Mouse (Mus musculus): ENCODE data around the gene Klk1b9. TPM values are rescaled to one million over a fixed set of nuclear protein-coding genes. Genes with fewer than 3 reads are reported as not detected.
A peak's percentile ranks its signal among the peaks of the same experiment; 100 is the strongest.
"Not testable (repeated sequence)": the region's sequence is repeated elsewhere in the genome, so short reads cannot be mapped to it uniquely, and the experiment has no call there.

The Klk1b9 gene
- not detected in 2 replicates for polyA plus RNA-seq (2015; fragmentation: Nextera tagmentation; extraction: Ambion mirVana)

GRCm38 (mm10) chr7:43975761-43976160 lies at the start of gene Klk1b9:
Klk1b9 (plus strand) TSS chr7:43976061.
- not testable (repeated sequence) for H3K4me3 ChIP-seq (ENCODE audit: low read depth, low read length); H3K27me3 ChIP-seq (replicated peaks; ENCODE audit: control insufficient read depth, insufficient read depth, low read length); H3K36me3 ChIP-seq (ENCODE audit: control insufficient read depth, insufficient read depth); H3K9ac ChIP-seq (ENCODE audit: low read depth, low read length); ATAC-seq; H3K9me3 ChIP-seq (ENCODE audit: control insufficient read depth); H3K27ac ChIP-seq (ENCODE audit: low read depth, low read length); H3K4me1 ChIP-seq (replicated peaks; ENCODE audit: control insufficient read depth, insufficient read depth, low read length); H3K4me2 ChIP-seq (replicated peaks; ENCODE audit: low read depth)
- 78% methylated on average over 1 of the region's 1 CpGs for WGBS

- WGBS: 42% methylated on average over 4 of the region's 4 CpGs
- H3K9me3 ChIP-seq (ENCODE audit: control insufficient read depth): no peaks in the 10 kb centered on the region
- H3K4me1 ChIP-seq (replicated peaks; ENCODE audit: control insufficient read depth, insufficient read depth, low read length): no peaks in the 10 kb centered on the region
- TF ChIP-seq CTCF (IDR thresholded peaks at IDR 0.05; ENCODE audit: low read depth): peak; percentile 58
- H3K9ac ChIP-seq (ENCODE audit: low read depth, low read length): no peak overlapping the region
- no peaks in the 10 kb centered on the region for H3K36me3 ChIP-seq (ENCODE audit: control insufficient read depth, insufficient read depth)
- no peak overlapping the region for H3K27ac ChIP-seq (ENCODE audit: low read depth, low read length)
- no peak overlapping the region for H3K4me3 ChIP-seq (ENCODE audit: low read depth, low read length)
- H3K27me3 ChIP-seq (replicated peaks; ENCODE audit: control insufficient read depth, insufficient read depth, low read length): no peaks in the 10 kb centered on the region
- no peak for ATAC-seq
- no peak overlapping the region for H3K4me2 ChIP-seq (replicated peaks; ENCODE audit: low read depth)
Measured at GRCm38 (mm10) chr7:43928521-43928920, 47.3 kb upstream of the Klk1b9 start.

DNA sequence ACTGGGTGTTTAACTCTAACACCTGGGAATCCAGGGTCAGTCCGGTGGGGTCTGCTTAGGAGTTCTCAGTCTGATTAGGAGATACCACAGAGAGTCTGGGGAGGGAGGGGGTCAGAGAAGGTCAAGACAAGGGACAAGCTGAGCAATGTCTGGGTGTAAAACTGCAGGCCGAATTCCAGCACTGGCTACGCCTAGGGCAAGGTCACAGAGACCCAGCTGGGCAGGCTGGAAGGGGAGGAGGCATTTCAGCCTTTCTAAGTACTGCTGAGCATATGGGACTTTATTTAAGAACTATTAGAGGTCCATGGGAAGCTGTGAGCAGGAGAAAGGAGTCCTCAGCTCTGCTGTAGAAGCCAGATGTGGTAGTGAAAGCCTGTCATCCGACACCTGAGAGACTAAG lies 43.5 kb upstream of the Klk1b9 start:
- Histone ChIP-seq H3K4me1 (replicated peaks; ENCODE audit: control insufficient read depth, insufficient read depth, low read length) (no peaks in the 10 kb centered on the region), H3K9ac (ENCODE audit: low read depth, low read length) (no peak overlapping the region), H3K36me3 (ENCODE audit: control insufficient read depth, insufficient read depth) (no peaks in the 10 kb centered on the region), H3K27me3 (replicated peaks; ENCODE audit: control insufficient read depth, insufficient read depth, low read length) (no peaks in the 10 kb centered on the region), H3K4me2 (replicated peaks; ENCODE audit: low read depth) (no peak overlapping the region), H3K9me3 (ENCODE audit: control insufficient read depth) (no peaks in the 10 kb centered on the region), H3K27ac (ENCODE audit: low read depth, low read length) (no peak overlapping the region), H3K4me3 (ENCODE audit: low read depth, low read length) (no peak overlapping the region)
- TF ChIP-seq CTCF (IDR thresholded peaks at IDR 0.05; ENCODE audit: low read depth): no peak
- ATAC-seq: no peak
- WGBS: 44% methylated on average over 4 of the region's 4 CpGs

DNA sequence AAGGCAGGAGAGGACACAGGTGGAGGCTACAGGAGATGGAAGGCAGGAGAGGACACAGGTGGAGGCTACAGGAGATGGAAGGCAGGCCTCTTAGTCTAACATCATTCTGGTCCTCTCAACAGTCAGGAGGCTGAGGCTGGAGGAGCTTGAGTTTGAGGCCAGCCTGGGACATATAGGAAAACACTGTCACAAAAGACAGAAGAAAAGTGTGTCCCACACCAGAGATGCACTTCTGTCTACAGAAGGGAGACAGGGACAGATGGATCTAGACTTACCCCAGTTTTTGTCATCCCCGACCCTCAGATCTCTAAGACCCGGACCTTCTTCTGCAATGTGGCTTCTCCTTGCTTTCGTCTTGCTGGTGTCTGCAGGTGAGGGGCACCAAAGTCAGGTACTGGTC lies 42.4 kb upstream of the Klk1b9 start, which contains the start of gene Klk15:
Klk15 (plus strand) TSS at position 301 of the 400 bp plus-strand sequence.
- no peak for ATAC-seq
- Histone ChIP-seq H3K27ac (ENCODE audit: low read depth, low read length) (no peak within 1 kb of the TSS), H3K36me3 (ENCODE audit: control insufficient read depth, insufficient read depth) (no peaks in the 10 kb centered on the region), H3K4me2 (replicated peaks; ENCODE audit: low read depth) (no peak within 1 kb of the TSS), H3K9me3 (ENCODE audit: control insufficient read depth) (no peaks in the 10 kb centered on the region), H3K4me3 (ENCODE audit: low read depth, low read length) (no peak within 1 kb of the TSS), H3K4me1 (replicated peaks; ENCODE audit: control insufficient read depth, insufficient read depth, low read length) (no peaks in the 10 kb centered on the region), H3K27me3 (replicated peaks; ENCODE audit: control insufficient read depth, insufficient read depth, low read length) (no peaks in the 10 kb centered on the region), H3K9ac (ENCODE audit: low read depth, low read length) (no peak within 1 kb of the TSS)
- no peak for TF ChIP-seq CTCF (IDR thresholded peaks at IDR 0.05; ENCODE audit: low read depth)
- WGBS: 82% methylated on average over 3 of the region's 3 CpGs

DNA sequence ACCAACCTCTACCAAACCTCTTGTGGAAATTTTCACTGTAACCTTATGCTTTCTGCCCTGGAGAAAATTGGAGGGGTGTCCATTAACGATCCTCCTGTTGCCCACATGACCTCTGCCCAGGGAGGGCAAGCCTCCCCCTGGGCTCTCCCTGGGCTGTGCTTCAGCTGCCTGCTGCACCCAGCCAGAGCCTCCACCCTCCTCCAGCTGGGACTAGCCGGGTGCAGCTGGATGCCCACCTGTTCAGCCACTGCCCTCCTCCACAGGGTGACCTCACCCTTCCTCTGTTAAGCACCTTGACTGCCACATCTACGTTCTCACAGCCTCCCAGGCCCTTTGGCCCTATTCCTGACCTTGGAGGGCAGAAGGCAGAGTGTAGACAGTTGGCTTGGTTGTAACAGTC lies 41.1 kb upstream of the Klk1b9 start:
- Histone ChIP-seq H3K27ac (ENCODE audit: low read depth, low read length) (no peak overlapping the region), H3K9me3 (ENCODE audit: control insufficient read depth) (no peaks in the 10 kb centered on the region), H3K4me1 (replicated peaks; ENCODE audit: control insufficient read depth, insufficient read depth, low read length) (no peaks in the 10 kb centered on the region), H3K9ac (ENCODE audit: low read depth, low read length) (no peak overlapping the region), H3K4me3 (ENCODE audit: low read depth, low read length) (no peak overlapping the region), H3K27me3 (replicated peaks; ENCODE audit: control insufficient read depth, insufficient read depth, low read length) (no peaks in the 10 kb centered on the region), H3K4me2 (replicated peaks; ENCODE audit: low read depth) (no peak overlapping the region), H3K36me3 (ENCODE audit: control insufficient read depth, insufficient read depth) (no peaks in the 10 kb centered on the region)
- no peak for TF ChIP-seq CTCF (IDR thresholded peaks at IDR 0.05; ENCODE audit: low read depth)
- 41% methylated on average over 3 of the region's 3 CpGs for WGBS
- no peak for ATAC-seq

GRCm38 (mm10) chr7:43936551-43936950 lies 39.3 kb upstream of the Klk1b9 start:
- Histone ChIP-seq H3K4me1 (replicated peaks; ENCODE audit: control insufficient read depth, insufficient read depth, low read length) (no peaks in the 10 kb centered on the region), H3K4me3 (ENCODE audit: low read depth, low read length) (no peak overlapping the region), H3K36me3 (ENCODE audit: control insufficient read depth, insufficient read depth) (no peaks in the 10 kb centered on the region), H3K9ac (ENCODE audit: low read depth, low read length) (no peak overlapping the region), H3K27ac (ENCODE audit: low read depth, low read length) (no peak overlapping the region), H3K27me3 (replicated peaks; ENCODE audit: control insufficient read depth, insufficient read depth, low read length) (no peaks in the 10 kb centered on the region), H3K4me2 (replicated peaks; ENCODE audit: low read depth) (no peak overlapping the region), H3K9me3 (ENCODE audit: control insufficient read depth) (no peaks in the 10 kb centered on the region)
- no peak for TF ChIP-seq CTCF (IDR thresholded peaks at IDR 0.05; ENCODE audit: low read depth)
- no peak for ATAC-seq
- WGBS: 83% methylated on average over 14 of the region's 14 CpGs

GRCm38 (mm10) chr7:43942293-43942692 lies 33.6 kb upstream of the Klk1b9 start:
- not testable (repeated sequence) for H3K4me1 ChIP-seq (replicated peaks; ENCODE audit: control insufficient read depth, insufficient read depth, low read length); H3K4me2 ChIP-seq (replicated peaks; ENCODE audit: low read depth); H3K36me3 ChIP-seq (ENCODE audit: control insufficient read depth, insufficient read depth); ATAC-seq; H3K27me3 ChIP-seq (replicated peaks; ENCODE audit: control insufficient read depth, insufficient read depth, low read length); H3K4me3 ChIP-seq (ENCODE audit: low read depth, low read length); H3K9ac ChIP-seq (ENCODE audit: low read depth, low read length); H3K9me3 ChIP-seq (ENCODE audit: control insufficient read depth); H3K27ac ChIP-seq (ENCODE audit: low read depth, low read length)
- 44% methylated on average over 3 of the region's 3 CpGs for WGBS

Data from intestine, postnatal 0 days (tissue).